In genomic region chr4:116558151-116558882, GRCm38 (mm10) we compare ENCODE assay signal across 8 mouse cellular contexts. TPM values are rescaled to one million over a fixed set of nuclear protein-coding genes. Genes with fewer than 3 reads are reported as not detected.
DNase-seq lines count a peak whose midpoint lies in the region; ATAC-seq and TF ChIP-seq lines count a peak whose summit lies in the region.

No protein-coding gene starts in this region.

- WGBS in heart, embryonic 10.5 days: 3% methylated on average over 15 of the region's 15 CpGs
- 5% methylated on average over 15 of the region's 15 CpGs for WGBS in forebrain, embryonic 14.5 days
- WGBS in liver, embryonic 12.5 days (ENCODE audit: insufficient replicate concordance): 2% methylated on average over 15 of the region's 15 CpGs
- WGBS in stomach, embryonic 15.5 days: 3% methylated on average over 15 of the region's 15 CpGs

- H3K9me3 ChIP-seq in heart, embryonic 10.5 days: no peaks in the 10 kb centered on the region
- no peaks in the 10 kb centered on the region for H3K9me3 ChIP-seq in MEL (replicated peaks; ENCODE audit: insufficient read depth, low read length)
- no peaks in the 10 kb centered on the region for H3K9me3 ChIP-seq in forebrain, embryonic 14.5 days (replicated peaks; ENCODE audit: control insufficient read depth, low read length)
- H3K9me3 ChIP-seq in liver, embryonic 12.5 days (replicated peaks): no peaks in the 10 kb centered on the region
- H3K9me3 ChIP-seq in stomach, embryonic 15.5 days: no peaks in the 10 kb centered on the region

- H3K27me3 ChIP-seq in heart, embryonic 10.5 days (ENCODE audit: insufficient read depth, poor library complexity, severe bottlenecking): no peaks in the 10 kb centered on the region
- H3K27me3 ChIP-seq in MEL (ENCODE audit: control insufficient read depth in 1 of 2, insufficient read depth in 2 of 2, low read length in 2 of 2): no peaks in the 10 kb centered on the region
- no peaks in the 10 kb centered on the region for H3K27me3 ChIP-seq in forebrain, embryonic 14.5 days (replicated peaks; ENCODE audit: control insufficient read depth, insufficient read depth, low read length)
- no peaks in the 10 kb centered on the region for H3K27me3 ChIP-seq in liver, embryonic 12.5 days (replicated peaks)
- H3K27me3 ChIP-seq in stomach, embryonic 15.5 days (replicated peaks): no peaks in the 10 kb centered on the region

- H3K4me1 ChIP-seq in heart, embryonic 10.5 days: peaks cover 9% of the 10 kb centered on the region; the same call in 1 of the 2 replicates
- 0 out of 4 replicates have a peak, but pooled peaks cover 0 to 2% of the 10 kb centered on the region in 2 experiments for H3K4me1 ChIP-seq in MEL (ENCODE audit: control insufficient read depth in 1 of 2, insufficient read depth in 2 of 2, low read length in 2 of 2)
- peaks cover 17% of the 10 kb centered on the region for H3K4me1 ChIP-seq in forebrain, embryonic 14.5 days (ENCODE audit: control insufficient read depth, insufficient read depth, low read length)
- peaks cover 38% of the 10 kb centered on the region for H3K4me1 ChIP-seq in liver, embryonic 12.5 days
- H3K4me1 ChIP-seq in stomach, embryonic 15.5 days: no peaks in the 10 kb centered on the region

- no peak for TF ChIP-seq CTCF in MEL (IDR thresholded peaks at IDR 0.05 in 2 of 3, conservative IDR thresholded peaks at IDR 0.05 in 1 of 3; ENCODE audit: control insufficient read depth in 1 of 3, insufficient read depth in 1 of 3, low read depth in 2 of 3, low read length in 3 of 3, poor library complexity in 1 of 3, severe bottlenecking in 1 of 3)

- H3K27ac ChIP-seq in heart, embryonic 10.5 days: peak overlapping the region; percentile 95
- H3K27ac ChIP-seq in MEL (ENCODE audit: control insufficient read depth, low read depth, low read length): peak overlapping the region; percentile 66
- no peak overlapping the region for H3K27ac ChIP-seq in forebrain, embryonic 14.5 days (ENCODE audit: low read depth, low read length)
- H3K27ac ChIP-seq in liver, embryonic 12.5 days: peak overlapping the region; percentile 97
- peak overlapping the region; percentile 98 for H3K27ac ChIP-seq in stomach, embryonic 15.5 days

- intact Hi-C loops in heart, postnatal 25 days (cut with DNase I): loop anchor here (5.0 kb wide), 2 partner anchors 51 to 96 kb away; partner anchors contain the start of genes Ipp and Mast2

- TF ChIP-seq EP300 in MEL (IDR thresholded peaks at IDR 0.05; ENCODE audit: low read depth in 1 of 2, low read length in 2 of 2): no peak

- peaks cover 56% of the 10 kb centered on the region for H3K79me2 ChIP-seq in MEL (ENCODE audit: control insufficient read depth, insufficient read depth, low read length, poor library complexity)

- no peak for DNase-seq in heart, embryonic 10.5 days (ENCODE audit: low spot score)
- no peak for DNase-seq in heart, postnatal 25 days (ENCODE audit: low spot score)
- peak; percentile 57 for DNase-seq in MEL (ENCODE audit: low read depth, low spot score)
- DNase-seq in forebrain, embryonic 14.5 days (ENCODE audit: low spot score): peak; percentile 1
- no peak for DNase-seq in left cerebral cortex, adult 8-10 months (ENCODE audit: low spot score in 2 of 2)
- DNase-seq in c-Kit-positive CD71-positive TER-119-positive erythroid progenitor cells, embryonic 14.5 days (ENCODE audit: low spot score): no peak

- no peak for TF ChIP-seq POLR2A in MEL (IDR thresholded peaks at IDR 0.05; ENCODE audit: control insufficient read depth in 1 of 2, insufficient read depth in 1 of 2, low read depth in 1 of 2, low read length in 2 of 2, poor library complexity in 1 of 2)

- no peak for ATAC-seq in forebrain, embryonic 14.5 days
- no peak for ATAC-seq in liver, embryonic 12.5 days
- no peak for ATAC-seq in stomach, embryonic 15.5 days (ENCODE audit: insufficient read depth, low FRiP score, low read depth)

- TF ChIP-seq RAD21 in MEL (IDR thresholded peaks at IDR 0.05; ENCODE audit: low read depth, low read length): no peak

- peak overlapping the region; percentile 74 for H3K4me2 ChIP-seq in forebrain, embryonic 14.5 days (ENCODE audit: low read length)
- peak overlapping the region; percentile 96 for H3K4me2 ChIP-seq in liver, embryonic 12.5 days
- H3K4me2 ChIP-seq in stomach, embryonic 15.5 days: peak overlapping the region; percentile 61

- H3K36me3 ChIP-seq in heart, embryonic 10.5 days: peaks cover 16% of the 10 kb centered on the region
- peaks cover 0 to 27% of the 10 kb centered on the region in 2 experiments; a peak in 2 of 4 replicates for H3K36me3 ChIP-seq in MEL (ENCODE audit: control insufficient read depth in 1 of 2, insufficient read depth in 2 of 2, low read length in 2 of 2)
- H3K36me3 ChIP-seq in forebrain, embryonic 14.5 days (ENCODE audit: control insufficient read depth, insufficient read depth, low read length): peaks cover 7% of the 10 kb centered on the region
- H3K36me3 ChIP-seq in liver, embryonic 12.5 days: peaks cover 25% of the 10 kb centered on the region
- no peaks in the 10 kb centered on the region for H3K36me3 ChIP-seq in stomach, embryonic 15.5 days

- peak overlapping the region; percentile 81 for H3K9ac ChIP-seq in MEL (ENCODE audit: control insufficient read depth, low read depth, low read length, poor library complexity, severe bottlenecking)
- peak overlapping the region; percentile 79 for H3K9ac ChIP-seq in forebrain, embryonic 14.5 days (ENCODE audit: low read length)
- H3K9ac ChIP-seq in liver, embryonic 12.5 days: peak overlapping the region; percentile 96
- peak overlapping the region; percentile 65 for H3K9ac ChIP-seq in stomach, embryonic 15.5 days

- H3K4me3 ChIP-seq in heart, embryonic 10.5 days: peak overlapping the region; percentile 87
- peak overlapping the region; percentile 82 to 97 for H3K4me3 ChIP-seq in MEL (ENCODE audit: control insufficient read depth in 1 of 2, insufficient read depth in 1 of 2, low read depth in 2 of 2, low read length in 2 of 2)
- H3K4me3 ChIP-seq in forebrain, embryonic 14.5 days (ENCODE audit: low read depth, low read length): peak overlapping the region; percentile 75
- peak overlapping the region; percentile 97 for H3K4me3 ChIP-seq in liver, embryonic 12.5 days
- peak overlapping the region; percentile 85 for H3K4me3 ChIP-seq in stomach, embryonic 15.5 days (replicated peaks)

TF ChIP-seq in MEL, 35 proteins besides CTCF, POLR2A, EP300 and RAD21:
- TF ChIP-seq GATA1 (IDR thresholded peaks at IDR 0.05; ENCODE audit: low read depth, low read length) (0 out of 2 replicates have a peak, but pooled peaks have one; percentile 24), TCF12 (IDR thresholded peaks at IDR 0.05; ENCODE audit: low read depth, low read length) (no peak)

RNA-seq across cellular contexts. Expression of gene Gpbp1l1, which starts 0.9 kb away (rescaled TPM):
- polyA plus RNA-seq in heart, embryonic 10.5 days (2016; fragmentation: Nextera tagmentation; extraction: Ambion mirVana): 16.8 and 28.4 TPM in 2 replicates
- total RNA-seq in heart, postnatal 25 days (2021): 10 to 100 TPM; 59.5 to 80.0 TPM
- total RNA-seq in MEL (2012; rRNA removed): 26.7 and 29.1 TPM in 2 replicates
- 10 to 100 TPM in 1 of 2 experiments, not detected in 1; 46.3 TPM for polyA plus RNA-seq in MEL (2012; ENCODE audit: insufficient read depth in 1 of 2, insufficient read length in 2 of 2, low read depth in 1 of 2, low replicate concordance in 2 of 2, missing spikeins in 1 of 2)
- 26.6 and 27.1 TPM in 2 replicates for polyA plus RNA-seq in forebrain, embryonic 14.5 days (2014; fragmentation: Nextera tagmentation; extraction: Ambion mirVana)
- 19.0 and 19.4 TPM in 2 replicates for polyA plus RNA-seq in liver, embryonic 12.5 days (2016; fragmentation: Nextera tagmentation; extraction: Ambion mirVana)
- 28.9 and 33.1 TPM in 2 replicates for polyA plus RNA-seq in stomach, embryonic 15.5 days (2015; fragmentation: Nextera tagmentation; extraction: Ambion mirVana)
- 10 to 100 TPM; 40.2 to 57.7 (median 48.3) TPM for total RNA-seq in left cerebral cortex, adult 8-10 months (2022)

RNA-seq across cellular contexts. Expression of gene Tmem69, which starts 2.6 kb away (rescaled TPM):
- 23.8 and 24.5 TPM in 2 replicates for polyA plus RNA-seq in heart, embryonic 10.5 days (2016; fragmentation: Nextera tagmentation; extraction: Ambion mirVana)
- total RNA-seq in heart, postnatal 25 days (2021): 10 to 100 TPM; 24.9 to 25.2 TPM
- 6.9 and 7.8 TPM in 2 replicates for total RNA-seq in MEL (2012; rRNA removed)
- 100 to 1,000 TPM in 1 of 2 experiments, 10 to 100 TPM in 1; 34.1 to 153 TPM for polyA plus RNA-seq in MEL (2012; ENCODE audit: insufficient read depth in 1 of 2, insufficient read length in 2 of 2, low read depth in 1 of 2, low replicate concordance in 2 of 2, missing spikeins in 1 of 2)
- polyA plus RNA-seq in forebrain, embryonic 14.5 days (2014; fragmentation: Nextera tagmentation; extraction: Ambion mirVana): 30.5 and 32.2 TPM in 2 replicates
- polyA plus RNA-seq in liver, embryonic 12.5 days (2016; fragmentation: Nextera tagmentation; extraction: Ambion mirVana): 34.6 and 39.3 TPM in 2 replicates
- 26.5 and 26.7 TPM in 2 replicates for polyA plus RNA-seq in stomach, embryonic 15.5 days (2015; fragmentation: Nextera tagmentation; extraction: Ambion mirVana)
- total RNA-seq in left cerebral cortex, adult 8-10 months (2022): 10 to 100 TPM; 10.1 to 12.8 (median 12.0) TPM

RNA-seq across cellular contexts. Expression of gene Ccdc17, which starts 38.1 kb away (rescaled TPM):
- polyA plus RNA-seq in heart, embryonic 10.5 days (2016; fragmentation: Nextera tagmentation; extraction: Ambion mirVana): 1.7 and 2.8 TPM in 2 replicates
- total RNA-seq in heart, postnatal 25 days (2021): 1 to 10 TPM; 3.0 to 4.2 TPM
- 1.0 and 1.2 TPM in 2 replicates for total RNA-seq in MEL (2012; rRNA removed)
- polyA plus RNA-seq in MEL (2012; ENCODE audit: insufficient read depth in 1 of 2, insufficient read length in 2 of 2, low read depth in 1 of 2, low replicate concordance in 2 of 2, missing spikeins in 1 of 2): 1 to 10 TPM in 1 of 2 experiments, not detected in 1; 1.5 TPM
- 3.1 and 3.8 TPM in 2 replicates for polyA plus RNA-seq in forebrain, embryonic 14.5 days (2014; fragmentation: Nextera tagmentation; extraction: Ambion mirVana)
- polyA plus RNA-seq in liver, embryonic 12.5 days (2016; fragmentation: Nextera tagmentation; extraction: Ambion mirVana): 1.5 and 1.9 TPM in 2 replicates
- polyA plus RNA-seq in stomach, embryonic 15.5 days (2015; fragmentation: Nextera tagmentation; extraction: Ambion mirVana): 4.2 and 4.5 TPM in 2 replicates
- 1 to 10 TPM; 5.5 to 8.0 (median 7.1) TPM for total RNA-seq in left cerebral cortex, adult 8-10 months (2022)

RNA-seq across cellular contexts. Expression of gene Ipp, which starts 51.0 kb away (rescaled TPM):
- 13.8 and 17.5 TPM in 2 replicates for polyA plus RNA-seq in heart, embryonic 10.5 days (2016; fragmentation: Nextera tagmentation; extraction: Ambion mirVana)
- total RNA-seq in heart, postnatal 25 days (2021): 10 to 100 TPM; 12.4 to 16.2 TPM
- total RNA-seq in MEL (2012; rRNA removed): 8.4 and 10.1 TPM in 2 replicates
- 1 to 10 TPM in 1 of 2 experiments, not detected in 1; 8.8 TPM for polyA plus RNA-seq in MEL (2012; ENCODE audit: insufficient read depth in 1 of 2, insufficient read length in 2 of 2, low read depth in 1 of 2, low replicate concordance in 2 of 2, missing spikeins in 1 of 2)
- 5.4 and 5.8 TPM in 2 replicates for polyA plus RNA-seq in forebrain, embryonic 14.5 days (2014; fragmentation: Nextera tagmentation; extraction: Ambion mirVana)
- polyA plus RNA-seq in liver, embryonic 12.5 days (2016; fragmentation: Nextera tagmentation; extraction: Ambion mirVana): 17.8 and 18.0 TPM in 2 replicates
- 14.0 and 15.2 TPM in 2 replicates for polyA plus RNA-seq in stomach, embryonic 15.5 days (2015; fragmentation: Nextera tagmentation; extraction: Ambion mirVana)
- 10 to 100 TPM; 19.2 to 21.3 (median 20.1) TPM for total RNA-seq in left cerebral cortex, adult 8-10 months (2022)

Comparison
In these comparisons a context has a peak if more than half of its experiments do, and no peak if none do; other contexts are left out.
1. DNase-seq: peak in MEL (single experiment) and forebrain, embryonic 14.5 days (single experiment); none in heart, embryonic 10.5 days (single experiment), heart, postnatal 25 days (single experiment), left cerebral cortex, adult 8-10 months (0 of 2) and c-Kit-positive CD71-positive TER-119-positive erythroid progenitor cells, embryonic 14.5 days (single experiment).
2. Peak in every context shown above with its lines, with median percentiles within 50 percentile points of each other: H3K4me3 ChIP-seq, H3K9ac ChIP-seq and H3K4me2 ChIP-seq.